ENCODE assay signal across 16 mouse cellular contexts in the genomic region with DNA sequence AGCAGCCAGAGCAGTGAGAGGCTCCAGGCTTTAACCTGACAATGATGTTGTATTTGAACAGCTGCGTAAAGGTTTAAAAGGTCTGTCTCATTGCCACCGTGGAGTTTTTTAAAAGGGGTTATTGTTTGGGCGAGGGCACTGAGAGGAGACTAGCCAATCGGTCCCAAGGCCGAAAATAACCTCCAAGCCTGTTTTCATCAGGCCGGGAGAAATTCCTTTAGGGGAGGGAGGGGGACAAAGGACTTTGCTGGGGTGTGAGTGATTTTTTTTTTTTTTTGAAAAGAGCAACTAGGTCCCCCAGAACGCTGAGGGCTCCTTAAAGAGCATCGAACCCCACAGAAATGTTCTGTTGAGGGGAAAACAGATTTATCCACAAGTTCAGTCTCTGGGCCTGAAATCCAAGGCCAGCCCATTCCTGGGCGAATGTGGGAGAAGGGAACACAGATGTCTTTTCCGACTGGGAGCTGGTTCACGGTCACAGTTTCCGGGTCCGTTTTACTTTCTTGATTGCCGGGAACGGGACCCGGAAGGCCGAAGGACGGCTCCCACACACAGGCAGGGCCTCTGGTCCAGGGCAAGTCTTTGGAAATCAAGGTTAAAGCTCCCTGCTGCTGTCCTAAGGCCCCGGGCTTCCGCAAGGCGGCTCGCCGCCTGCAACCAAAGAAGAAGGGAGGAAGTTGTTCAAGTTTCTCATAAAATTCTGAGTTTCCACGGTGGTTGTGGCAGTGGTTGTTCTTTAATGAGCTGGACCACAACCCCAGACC. TPM values are rescaled to one million over a fixed set of nuclear protein-coding genes. Genes with fewer than 3 reads are reported as not detected.
DNase-seq lines count a peak whose midpoint lies in the region; ATAC-seq and TF ChIP-seq lines count a peak whose summit lies in the region.
"Had no signal": no experiment of that assay in that cellular context is flagged by ENCODE, and none has a peak within 500 bp of the region (broad histone marks: within the 10 kb centered on the region; RNA-seq: fewer than 3 reads in every experiment).

No protein-coding gene starts in this region.

- TF ChIP-seq CTCF in embryonic fibroblast, embryonic 13.5 days (IDR thresholded peaks at IDR 0.05; ENCODE audit: borderline replicate concordance, insufficient read depth, low read length), result no peak
- no peak for TF ChIP-seq CTCF in kidney, postnatal 0 days (IDR thresholded peaks at IDR 0.05; ENCODE audit: low read depth)

- peak overlapping the region; percentile 42; the same call in 1 of the 2 replicates for H3K27ac ChIP-seq in embryonic fibroblast, embryonic 13.5 days (ENCODE audit: insufficient read depth, low read length)
- H3K27ac ChIP-seq in kidney, postnatal 0 days, result peak overlapping the region; percentile 94
- peak overlapping the region; percentile 85 for H3K27ac ChIP-seq in neural tube, embryonic 13.5 days (replicated peaks)
- H3K27ac ChIP-seq: embryonic facial prominence, embryonic 15.5 days; heart, embryonic 15.5 days; hindbrain, postnatal 0 days had no signal

- 4% methylated on average over 24 of the region's 24 CpGs for WGBS in kidney, postnatal 0 days
- 1% methylated on average over 24 of the region's 24 CpGs for WGBS in neural tube, embryonic 13.5 days

- H3K9ac ChIP-seq in kidney, postnatal 0 days (ENCODE audit: low read depth, low read length), result peak overlapping the region; percentile 86
- H3K9ac ChIP-seq in neural tube, embryonic 13.5 days, result peak overlapping the region; percentile 73
- H3K9ac ChIP-seq: embryonic facial prominence, embryonic 15.5 days; forebrain, postnatal 0 days; heart, embryonic 15.5 days had no signal

- no peaks in the 10 kb centered on the region for H3K9me3 ChIP-seq in kidney, postnatal 0 days (replicated peaks; ENCODE audit: low read length)
- no peaks in the 10 kb centered on the region for H3K9me3 ChIP-seq in neural tube, embryonic 13.5 days
- H3K9me3 ChIP-seq: embryonic facial prominence, embryonic 15.5 days; heart, embryonic 15.5 days had no signal

- peak overlapping the region; percentile 90 for H3K4me2 ChIP-seq in kidney, postnatal 0 days (ENCODE audit: low read length)
- peak overlapping the region; percentile 54 for H3K4me2 ChIP-seq in neural tube, embryonic 13.5 days
- H3K4me2 ChIP-seq: embryonic facial prominence, embryonic 15.5 days; heart, embryonic 15.5 days had no signal

- no peak for ATAC-seq in kidney, postnatal 0 days (replicated peaks; ENCODE audit: low FRiP score, low read depth)
- no peak for ATAC-seq in neural tube, embryonic 13.5 days (ENCODE audit: low read depth)
- ATAC-seq: forebrain, postnatal 0 days; hindbrain, postnatal 0 days had no signal

- peak; percentile 58 for DNase-seq in kidney, adult 18-20 months
- no peak for DNase-seq in kidney, adult 9 months
- DNase-seq in kidney, postnatal 0 days (ENCODE audit: low spot score), result no peak
- DNase-seq in right cerebral cortex, postnatal 14 days, result no peak
- no peak for DNase-seq in frontal cortex, postnatal 36 days (ENCODE audit: low spot score in 2 of 2)
- DNase-seq: cerebellum, postnatal 25 days; forebrain, postnatal 0 days; gastrocnemius, postnatal 36 days; thymus, adult 2 months had no signal

- H3K27me3 ChIP-seq in kidney, postnatal 0 days (ENCODE audit: insufficient read depth, low read length), result no peaks in the 10 kb centered on the region
- peaks cover 95% of the 10 kb centered on the region for H3K27me3 ChIP-seq in neural tube, embryonic 13.5 days

- no peaks in the 10 kb centered on the region for H3K4me1 ChIP-seq in embryonic fibroblast, embryonic 13.5 days (ENCODE audit: control insufficient read depth, insufficient read depth, low read length)
- H3K4me1 ChIP-seq in kidney, postnatal 0 days (replicated peaks; ENCODE audit: insufficient read depth, low read length), result peaks cover 5% of the 10 kb centered on the region; the same call in 1 of the 2 replicates
- H3K4me1 ChIP-seq in neural tube, embryonic 13.5 days (replicated peaks), result peaks cover 25% of the 10 kb centered on the region
- H3K4me1 ChIP-seq: embryonic facial prominence, embryonic 15.5 days had no signal

- no peak for TF ChIP-seq POLR2A in embryonic fibroblast, embryonic 13.5 days (IDR thresholded peaks at IDR 0.05; ENCODE audit: low read depth, low read length)

- H3K36me3 ChIP-seq in kidney, postnatal 0 days (ENCODE audit: insufficient read depth, low read length), result 0 out of 2 replicates have a peak, but pooled peaks cover 10% of the 10 kb centered on the region
- H3K36me3 ChIP-seq in neural tube, embryonic 13.5 days, result no peaks in the 10 kb centered on the region
- H3K36me3 ChIP-seq: embryonic facial prominence, embryonic 15.5 days; heart, embryonic 15.5 days had no signal

- peak overlapping the region; percentile 5 for H3K4me3 ChIP-seq in embryonic fibroblast, embryonic 13.5 days (ENCODE audit: insufficient read depth, low read length)
- H3K4me3 ChIP-seq in kidney, postnatal 0 days (replicated peaks; ENCODE audit: low read depth, low read length), result peak overlapping the region; percentile 82
- H3K4me3 ChIP-seq in neural tube, embryonic 13.5 days, result peak overlapping the region; percentile 28
- H3K4me3 ChIP-seq: embryonic facial prominence, embryonic 15.5 days; heart, embryonic 15.5 days had no signal

RNA-seq across cellular contexts. Expression of gene Hoxd10, which starts 2.0 kb away (rescaled TPM):
- 3.7 and 4.4 TPM in 2 replicates for polyA plus RNA-seq in embryonic fibroblast, embryonic 13.5 days (2011; ENCODE audit: insufficient read length, low read depth, missing spikeins)
- polyA plus RNA-seq in kidney, postnatal 0 days (2015; fragmentation: Nextera tagmentation; extraction: Ambion mirVana), result 44.6 and 45.5 TPM in 2 replicates
- 87.2 and 132 TPM in 2 replicates for polyA plus RNA-seq in neural tube, embryonic 13.5 days (2015; fragmentation: Nextera tagmentation; extraction: Ambion mirVana)
- polyA plus RNA-seq: forebrain, postnatal 0 days; heart, embryonic 15.5 days; hindbrain, postnatal 0 days; liver, adult 2 months; thymus, adult 2 months had no signal

RNA-seq across cellular contexts. Expression of gene Hoxd9, which starts 7.8 kb away (rescaled TPM):
- 2.1 and 3.5 TPM in 2 replicates for polyA plus RNA-seq in embryonic fibroblast, embryonic 13.5 days (2011; ENCODE audit: insufficient read length, low read depth, missing spikeins)
- polyA plus RNA-seq in kidney, postnatal 0 days (2015; fragmentation: Nextera tagmentation; extraction: Ambion mirVana), result 57.8 and 67.0 TPM in 2 replicates
- 27.7 and 42.7 TPM in 2 replicates for polyA plus RNA-seq in neural tube, embryonic 13.5 days (2015; fragmentation: Nextera tagmentation; extraction: Ambion mirVana)
- polyA plus RNA-seq: forebrain, postnatal 0 days; hindbrain, postnatal 0 days; liver, adult 2 months had no signal

RNA-seq across cellular contexts. Expression of gene Hoxd11, which starts 10.4 kb away (rescaled TPM):
- 2.8 and 3.8 TPM in 2 replicates for polyA plus RNA-seq in embryonic fibroblast, embryonic 13.5 days (2011; ENCODE audit: insufficient read length, low read depth, missing spikeins)
- 19.7 and 23.8 TPM in 2 replicates for polyA plus RNA-seq in kidney, postnatal 0 days (2015; fragmentation: Nextera tagmentation; extraction: Ambion mirVana)
- 4.0 and 6.5 TPM in 2 replicates for polyA plus RNA-seq in neural tube, embryonic 13.5 days (2015; fragmentation: Nextera tagmentation; extraction: Ambion mirVana)
- polyA plus RNA-seq: embryonic facial prominence, embryonic 15.5 days; forebrain, postnatal 0 days; heart, embryonic 15.5 days; hindbrain, postnatal 0 days; liver, adult 2 months; lung, embryonic 16.5 days; thymus, adult 2 months had no signal

RNA-seq across cellular contexts. Expression of gene Hoxd8, which starts 14.7 kb away (rescaled TPM):
- 9.9 and 16.5 TPM in 2 replicates for polyA plus RNA-seq in embryonic fibroblast, embryonic 13.5 days (2011; ENCODE audit: insufficient read length, low read depth, missing spikeins)
- polyA plus RNA-seq in kidney, postnatal 0 days (2015; fragmentation: Nextera tagmentation; extraction: Ambion mirVana), result 73.4 and 76.7 TPM in 2 replicates
- polyA plus RNA-seq in neural tube, embryonic 13.5 days (2015; fragmentation: Nextera tagmentation; extraction: Ambion mirVana), result 17.4 and 22.8 TPM in 2 replicates
- polyA plus RNA-seq: hindbrain, postnatal 0 days had no signal

RNA-seq across cellular contexts. Expression of gene Hoxd12, which starts 14.9 kb away (rescaled TPM):
- polyA plus RNA-seq in embryonic fibroblast, embryonic 13.5 days (2011; ENCODE audit: insufficient read length, low read depth, missing spikeins), result 2.3 and 3.7 TPM in 2 replicates
- polyA plus RNA-seq in kidney, postnatal 0 days (2015; fragmentation: Nextera tagmentation; extraction: Ambion mirVana), result 2.6 and 2.8 TPM in 2 replicates
- polyA plus RNA-seq in neural tube, embryonic 13.5 days (2015; fragmentation: Nextera tagmentation; extraction: Ambion mirVana), result 0.50 and 1.7 TPM in 2 replicates
- polyA plus RNA-seq: embryonic facial prominence, embryonic 15.5 days; forebrain, postnatal 0 days; heart, embryonic 15.5 days; hindbrain, postnatal 0 days; liver, adult 2 months; lung, embryonic 16.5 days; thymus, adult 2 months had no signal

Comparison
In these comparisons a context has a peak if more than half of its experiments do, and no peak if none do; other contexts are left out.
1. H3K27ac ChIP-seq: peak in every context shown above with its lines; median percentile 94 in kidney, postnatal 0 days; 85 in neural tube, embryonic 13.5 days; 42 in embryonic fibroblast, embryonic 13.5 days.
2. H3K4me3 ChIP-seq: peak in every context shown above with its lines; median percentile 82 in kidney, postnatal 0 days; 28 in neural tube, embryonic 13.5 days; 5 in embryonic fibroblast, embryonic 13.5 days.